Mouse (Mus musculus) 416B (cell line): ENCODE results near the gene Efcab5.
A peak's percentile ranks its signal among the peaks of the same experiment; 100 is the strongest.
"Not testable (repeated sequence)": the region's sequence is repeated elsewhere in the genome, so short reads cannot be mapped to it uniquely, and the experiment has no call there.

Source experiments
- DNase-seq: peaks from one replicate; pipeline ENCODE4 v3.0.0; 2011; ENCODE audit warnings: low read depth

The Efcab5 gene

DNA sequence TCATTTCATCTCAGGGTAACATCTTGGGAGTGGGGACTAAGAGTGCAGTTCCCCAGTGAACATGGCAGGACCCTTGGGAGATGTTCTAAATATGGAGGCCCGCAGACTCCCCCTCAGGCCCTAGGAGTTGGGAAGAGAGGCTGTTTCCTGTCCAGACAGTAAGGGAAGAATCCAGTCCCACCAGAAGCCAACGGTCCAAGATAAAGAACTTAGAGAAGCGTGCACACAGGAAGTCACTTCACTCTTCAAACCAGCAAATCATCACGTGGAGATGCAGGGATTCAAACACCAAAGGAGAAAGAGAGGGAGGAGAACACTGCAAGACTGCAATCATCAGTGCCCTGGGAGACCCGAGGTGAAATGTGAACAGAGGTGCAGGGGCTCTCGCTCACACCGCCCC lies 91.8 kb downstream of the Efcab5 start:
- no peak for DNase-seq

- DNase-seq, result no peak
Measured at GRCm38 (mm10) chr11:77096581-77096980, 92.2 kb downstream of the Efcab5 start.

- no peak for DNase-seq
Measured at GRCm38 (mm10) chr11:77095206-77095605, 93.6 kb downstream of the Efcab5 start.

GRCm38 (mm10) chr11:77094136-77094535 lies 94.6 kb downstream of the Efcab5 start:
- no peak for DNase-seq

DNA sequence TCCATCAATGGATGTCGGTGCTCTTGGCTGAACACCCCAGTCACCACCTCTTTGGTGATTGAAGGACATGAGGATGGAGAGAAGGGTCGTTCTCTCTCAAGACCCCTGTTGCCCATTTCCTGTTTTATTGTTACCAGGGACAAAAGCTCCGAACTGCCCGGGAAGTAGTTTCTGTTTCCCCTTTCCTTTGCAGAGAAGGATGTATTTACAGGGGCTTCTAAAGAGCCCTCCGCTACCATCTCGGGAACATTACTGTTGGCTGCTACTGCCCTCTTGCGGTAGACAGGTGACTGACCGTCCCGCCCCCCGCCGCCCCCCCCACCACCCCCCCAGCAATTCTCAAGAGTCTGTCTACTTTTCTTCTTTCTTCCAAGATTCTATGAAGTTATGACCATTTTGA lies 95.6 kb downstream of the Efcab5 start:
- DNase-seq, result peak; percentile 63

GRCm38 (mm10) chr11:77089162-77089561 lies 99.6 kb downstream of the Efcab5 start:
- no peak for DNase-seq

DNA sequence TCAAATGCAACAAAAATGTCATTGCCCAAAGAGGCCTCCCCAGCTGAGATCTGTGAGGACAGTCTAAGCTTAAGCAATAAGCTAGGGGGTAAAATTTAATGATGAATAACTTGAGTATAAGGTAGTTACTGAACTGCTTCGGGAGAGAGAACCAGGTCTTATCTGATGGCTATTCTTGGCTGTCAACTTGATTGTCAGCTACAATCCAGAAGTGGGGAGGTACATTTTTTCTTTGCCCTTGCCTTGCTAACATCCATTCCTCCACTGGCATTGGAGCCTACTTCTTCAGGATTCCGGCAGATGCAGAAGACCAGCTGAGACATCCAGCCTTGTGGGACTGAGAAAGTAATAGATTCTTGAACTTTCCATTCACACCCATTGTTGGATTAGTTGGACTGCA lies 101.8 kb downstream of the Efcab5 start:
- DNase-seq, result no peak

DNA sequence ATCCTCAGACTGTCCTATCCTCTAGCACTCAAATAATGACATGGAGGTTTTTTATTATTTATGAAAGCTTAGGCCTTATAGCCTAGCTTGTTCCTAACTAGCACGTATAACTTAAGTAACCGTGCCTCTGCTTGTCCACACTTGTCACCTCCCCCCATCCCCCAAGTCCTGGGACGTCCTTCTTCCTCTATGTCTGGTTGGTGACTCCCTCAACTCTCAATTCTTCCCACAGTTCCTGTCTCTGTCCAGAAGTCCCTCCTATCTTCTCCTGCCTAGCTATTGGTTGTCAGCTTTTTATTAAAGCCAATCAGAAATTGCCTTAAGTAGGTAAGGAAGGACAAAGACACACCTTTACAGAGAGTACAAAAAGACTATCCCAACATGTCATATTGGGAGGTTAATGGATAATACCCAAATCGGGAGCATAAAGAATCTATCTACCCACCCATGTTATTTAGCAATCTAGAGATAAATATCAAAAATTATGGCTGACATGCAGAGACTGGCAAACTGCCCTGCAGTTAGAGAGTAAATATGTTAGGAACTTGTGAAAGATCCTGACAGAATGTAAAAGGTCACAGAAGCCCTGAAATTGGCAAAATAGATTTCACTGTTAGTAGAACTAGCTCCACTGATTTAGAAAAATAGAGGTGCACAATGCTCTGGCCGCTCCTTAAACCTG lies 104.6 kb downstream of the Efcab5 start:
- DNase-seq, result no peak

DNA sequence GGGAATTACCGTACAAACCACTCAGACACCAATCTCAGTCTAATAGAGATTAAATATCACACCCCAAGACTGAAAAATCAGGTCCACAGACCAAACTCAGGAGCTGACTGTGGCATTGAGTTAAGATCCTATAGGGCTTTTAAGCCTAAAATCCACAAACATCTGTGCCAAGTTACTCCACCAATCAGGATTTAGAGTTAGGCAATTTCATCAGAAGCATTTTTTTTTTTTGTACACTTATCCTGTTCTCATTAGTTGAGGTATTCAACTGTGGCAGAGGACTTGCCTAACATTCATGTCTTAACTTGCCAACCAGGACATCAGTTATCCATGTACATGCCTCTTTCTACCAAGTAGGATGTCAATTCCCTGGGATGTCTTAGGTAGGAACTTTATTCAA lies 109.4 kb downstream of the Efcab5 start:
- no peak for DNase-seq

- peak; percentile 96 for DNase-seq
Measured at GRCm38 (mm10) chr11:77078273-77079134, 110.3 kb downstream of the Efcab5 start, which contains the start of gene Nsrp1. Gene Nsrp1, minus strand, starts transcription at chr11:77078435.

DNA sequence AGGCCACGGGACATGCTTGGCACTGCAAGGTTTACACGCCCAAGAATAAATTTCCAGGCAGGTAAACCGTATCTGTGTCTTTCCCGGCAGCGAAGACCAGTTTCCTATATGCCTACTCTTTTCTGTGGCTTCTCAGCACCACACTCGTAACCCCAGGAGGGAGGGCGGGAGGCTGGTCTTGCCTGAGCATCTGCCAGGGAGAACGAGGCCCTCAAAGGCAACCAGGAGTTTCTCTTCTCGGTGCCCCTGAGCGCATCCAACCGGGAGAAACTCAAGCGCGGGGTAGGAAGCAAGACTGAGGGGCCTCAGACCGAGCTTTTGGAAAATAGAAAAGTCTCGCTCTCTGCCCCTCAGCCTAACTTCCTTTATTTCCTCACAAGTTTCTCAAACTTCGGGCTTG lies 111.0 kb downstream of the Efcab5 start:
- no peak for DNase-seq

DNA sequence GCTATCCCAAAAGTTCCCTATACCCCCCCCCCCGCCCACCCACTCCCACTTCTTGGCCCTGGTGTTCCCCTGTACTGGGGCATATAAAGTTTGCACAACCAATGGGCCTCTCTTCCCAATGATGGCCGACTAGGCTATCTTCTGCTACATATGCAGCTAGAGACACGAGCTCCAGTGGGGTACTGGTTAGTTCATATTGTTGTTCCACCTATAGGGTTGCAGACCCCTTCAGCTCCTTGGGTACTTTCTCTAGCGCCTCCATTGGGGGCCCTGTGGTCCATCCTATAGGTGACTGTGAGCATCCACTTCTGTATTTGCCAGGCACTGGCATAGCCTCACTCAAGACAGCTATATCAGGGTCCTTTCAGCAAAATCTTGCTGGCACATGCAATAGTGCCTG lies 111.4 kb downstream of the Efcab5 start:
- DNase-seq, result not testable (repeated sequence)

DNA sequence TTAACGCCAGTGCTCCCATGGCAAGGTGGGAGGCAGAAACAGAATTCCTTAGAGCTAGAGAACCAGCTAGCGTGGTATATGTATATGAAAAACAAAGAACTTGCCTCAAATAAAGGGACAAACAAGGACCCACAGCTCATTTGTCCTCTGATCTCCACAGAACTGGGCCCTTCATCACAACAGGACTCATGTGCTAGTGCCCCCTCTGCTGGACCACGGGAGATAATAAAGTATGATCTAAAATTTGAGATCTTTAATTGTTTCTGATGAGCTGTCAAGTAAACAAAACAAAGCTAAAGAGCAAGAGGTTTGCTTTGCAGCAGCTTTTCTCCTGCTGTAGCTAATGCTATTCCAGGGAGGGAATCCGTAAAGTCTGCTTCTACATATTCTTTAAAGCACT lies 118.0 kb downstream of the Efcab5 start:
- peak; percentile 76 for DNase-seq

- no peak for DNase-seq
Measured at GRCm38 (mm10) chr11:77068825-77069224, 119.9 kb downstream of the Efcab5 start.

DNA sequence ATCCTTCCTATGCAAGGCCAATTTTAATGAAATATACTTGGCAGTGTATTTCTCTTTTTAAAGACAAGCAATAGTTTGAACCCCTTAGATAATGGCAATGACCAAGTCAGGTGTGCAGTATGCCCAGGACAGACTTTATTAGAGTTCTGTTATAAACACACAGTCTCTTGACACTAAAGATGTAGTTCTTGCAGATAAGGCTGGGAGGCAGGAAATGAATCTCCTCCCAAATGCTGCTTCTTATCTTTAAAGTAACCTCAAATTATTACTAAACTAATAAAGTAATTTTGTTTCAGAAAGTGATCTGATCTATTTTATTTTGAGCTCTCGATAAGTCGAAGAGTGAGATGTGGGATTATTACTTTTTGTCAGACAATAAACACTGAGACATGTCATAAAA lies 125.4 kb downstream of the Efcab5 start:
- DNase-seq, result no peak

DNA sequence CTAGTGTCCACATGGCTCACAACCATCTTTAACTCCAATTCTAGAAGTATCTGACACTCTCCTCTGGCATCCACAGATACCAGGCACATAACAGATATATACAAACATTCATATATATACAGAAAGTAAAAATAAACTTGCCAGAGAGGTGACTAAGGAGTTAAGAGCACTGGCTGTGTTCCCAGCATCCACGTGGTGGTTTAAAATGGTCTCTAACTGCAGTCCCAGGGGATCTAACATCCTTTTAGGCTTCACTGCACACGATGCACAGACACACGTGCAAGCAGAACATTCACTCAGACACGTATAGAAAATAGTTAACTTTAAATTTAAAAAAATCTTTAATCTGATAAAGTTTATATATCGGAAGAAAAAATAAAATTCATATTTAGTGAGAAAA lies 126.8 kb downstream of the Efcab5 start:
- DNase-seq, result no peak

DNA sequence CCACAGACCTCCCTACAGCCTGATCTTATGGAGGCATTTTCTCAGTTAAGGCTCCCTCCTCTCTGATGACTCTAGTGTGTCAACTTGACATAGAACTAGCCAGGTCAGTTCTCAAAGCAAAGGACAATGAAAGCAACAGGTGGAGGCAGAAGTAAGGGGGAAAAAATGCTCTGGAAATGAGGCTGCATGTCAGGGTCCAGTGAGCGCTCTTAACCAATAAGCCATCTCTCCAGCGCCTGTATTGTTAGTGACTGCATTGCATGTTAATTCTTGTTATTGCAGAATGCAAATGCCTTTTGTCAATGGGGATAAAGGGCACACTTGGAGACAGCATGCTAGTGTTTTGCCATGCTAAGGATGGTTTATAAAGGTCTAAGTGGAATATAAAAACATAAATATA lies 146.0 kb downstream of the Efcab5 start:
- no peak for DNase-seq

DNA sequence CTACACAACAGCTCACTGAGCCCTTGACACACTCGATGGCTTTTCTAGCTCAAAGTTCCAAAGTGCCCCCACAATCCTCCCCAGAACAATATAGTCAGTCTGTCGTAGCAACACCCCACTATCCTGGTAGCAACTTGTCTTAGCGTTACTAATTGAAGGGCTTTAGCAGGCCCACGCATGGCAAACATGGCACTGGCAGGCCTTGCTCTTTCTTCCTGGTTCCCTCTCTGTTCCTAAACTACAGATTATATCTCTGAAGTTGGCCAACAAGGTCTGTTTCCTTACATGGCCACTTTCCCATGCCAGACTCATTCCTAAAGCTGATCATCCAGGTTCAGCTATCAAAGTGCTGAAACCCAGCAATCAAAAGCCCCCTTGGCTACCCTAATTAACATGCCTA lies 146.9 kb downstream of the Efcab5 start:
- DNase-seq, result no peak
